ENCODE assay signal across 8 mouse cellular contexts in the genomic region with DNA sequence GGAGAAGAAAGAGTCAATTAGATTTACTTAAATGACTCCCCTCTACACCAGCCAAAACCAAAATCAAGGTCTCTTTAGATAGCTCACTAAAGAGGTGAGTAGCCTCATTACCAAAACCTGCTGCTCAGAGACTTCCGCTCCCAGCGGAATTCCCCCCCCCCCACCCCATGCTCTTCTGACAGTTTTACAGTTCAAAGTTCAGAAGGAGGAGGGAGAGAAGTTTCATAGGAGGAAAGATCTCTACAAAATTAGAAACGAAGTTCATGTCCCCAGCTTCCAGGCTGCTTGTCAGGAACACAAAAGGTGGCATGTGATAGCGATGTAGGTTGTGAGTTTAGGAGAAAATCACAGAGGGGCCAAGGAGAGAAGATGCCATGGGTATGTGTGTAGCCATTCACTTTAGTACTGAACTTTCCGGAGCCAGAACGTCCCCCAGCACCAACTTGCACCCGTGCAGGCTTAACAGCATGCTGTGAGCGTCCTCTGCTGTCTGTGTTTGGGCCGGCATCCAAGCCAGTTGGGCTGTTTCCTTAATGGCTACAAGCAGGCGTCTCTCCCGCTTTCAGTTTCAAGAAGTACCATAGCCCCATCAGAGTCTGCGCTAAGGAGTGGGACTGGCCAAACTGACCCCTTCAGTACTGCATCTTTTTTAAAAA.
DNase-seq lines count a peak whose midpoint lies in the region; ATAC-seq and TF ChIP-seq lines count a peak whose summit lies in the region.

No protein-coding gene starts in this region.

- 5% methylated on average over 12 of the region's 12 CpGs for whole genome bisulfite sequencing in embryonic facial prominence, embryonic 13.5 days
- WGBS in heart, embryonic 10.5 days: 3% methylated on average over 12 of the region's 12 CpGs
- 1% methylated on average over 12 of the region's 12 CpGs for WGBS in kidney, embryonic 14.5 days
- 5% methylated on average over 12 of the region's 12 CpGs for WGBS in limb, embryonic 14.5 days
- 5% methylated on average over 12 of the region's 12 CpGs for WGBS in midbrain, embryonic 16.5 days
- 4% methylated on average over 12 of the region's 12 CpGs for WGBS in spleen, adult 2 months

- ATAC-seq in embryonic facial prominence, embryonic 13.5 days (ENCODE audit: insufficient number of reproducible peaks, insufficient read depth, low FRiP score, low TSS enrichment, low read depth): peak; percentile 62; the same call in 1 of the 2 replicates
- peak; percentile 88 for ATAC-seq in kidney, embryonic 14.5 days (ENCODE audit: low FRiP score, low TSS enrichment)
- peak; percentile 90 for ATAC-seq in limb, embryonic 14.5 days (ENCODE audit: low FRiP score, low read depth)
- peak; percentile 92 for ATAC-seq in midbrain, embryonic 16.5 days

- TF ChIP-seq POLR2A in limb, embryonic 14.5 days (IDR thresholded peaks at IDR 0.05; ENCODE audit: borderline replicate concordance, extremely low read depth, insufficient read depth, insufficient read length): no peak
- no peak for TF ChIP-seq POLR2A in spleen, adult 2 months (IDR thresholded peaks at IDR 0.05; ENCODE audit: low read depth, low read length)

- peaks cover 16% of the 10 kb centered on the region; the same call in 1 of the 2 replicates for H3K4me1 ChIP-seq in embryonic facial prominence, embryonic 13.5 days
- H3K4me1 ChIP-seq in heart, embryonic 10.5 days: peaks cover 30% of the 10 kb centered on the region
- peaks cover 17% of the 10 kb centered on the region for H3K4me1 ChIP-seq in kidney, embryonic 14.5 days (ENCODE audit: control insufficient read depth, insufficient read depth, low read length)
- peaks cover 8% of the 10 kb centered on the region for H3K4me1 ChIP-seq in limb, embryonic 14.5 days (ENCODE audit: control insufficient read depth, insufficient read depth, low read length)
- H3K4me1 ChIP-seq in midbrain, embryonic 16.5 days (ENCODE audit: control insufficient read depth, insufficient read depth, low read length): peaks cover 4% of the 10 kb centered on the region; the same call in 1 of the 2 replicates
- peaks cover 8% of the 10 kb centered on the region; the same call in 1 of the 2 replicates for H3K4me1 ChIP-seq in spleen, adult 2 months (ENCODE audit: control insufficient read depth, insufficient read depth, insufficient read length)

- peak overlapping the region; percentile 75 for H3K27ac ChIP-seq in embryonic facial prominence, embryonic 13.5 days
- H3K27ac ChIP-seq in heart, embryonic 10.5 days: peak overlapping the region; percentile 85
- peak overlapping the region; percentile 69; the same call in 1 of the 2 replicates for H3K27ac ChIP-seq in kidney, embryonic 14.5 days (ENCODE audit: low read depth, low read length)
- H3K27ac ChIP-seq in limb, embryonic 14.5 days (replicated peaks; ENCODE audit: low read depth, low read length): peak overlapping the region; percentile 71; the same call in 1 of the 2 replicates
- peak overlapping the region; percentile 75; the same call in 1 of the 2 replicates for H3K27ac ChIP-seq in midbrain, embryonic 16.5 days (ENCODE audit: low read length)
- peak overlapping the region; percentile 50 for H3K27ac ChIP-seq in spleen, adult 2 months (ENCODE audit: insufficient read depth, low read length)

- peak; percentile 70 for DNase-seq in 3134 (ENCODE audit: extremely low read depth, insufficient read length, low spot score)
- DNase-seq in adrenal gland, postnatal 25 days: peak; percentile 84
- DNase-seq in heart, embryonic 10.5 days (ENCODE audit: low spot score): peak; percentile 94
- peak; percentile 89 for DNase-seq in limb, embryonic 14.5 days (ENCODE audit: low spot score)
- DNase-seq in spleen, adult 2 months (ENCODE audit: low read depth in 1 of 2, low spot score in 2 of 2): peak; percentile 65 to 85

- peak overlapping the region; percentile 64 for H3K9ac ChIP-seq in embryonic facial prominence, embryonic 13.5 days
- peak overlapping the region; percentile 34; the same call in 1 of the 2 replicates for H3K9ac ChIP-seq in kidney, embryonic 14.5 days (ENCODE audit: low read depth, low read length)
- peak overlapping the region; percentile 63 for H3K9ac ChIP-seq in limb, embryonic 14.5 days (ENCODE audit: low read depth, low read length, severe bottlenecking)
- H3K9ac ChIP-seq in midbrain, embryonic 16.5 days (ENCODE audit: low read depth, low read length): peak overlapping the region; percentile 65

- H3K27me3 ChIP-seq in embryonic facial prominence, embryonic 13.5 days: no peaks in the 10 kb centered on the region
- no peaks in the 10 kb centered on the region for H3K27me3 ChIP-seq in heart, embryonic 10.5 days (ENCODE audit: insufficient read depth, poor library complexity, severe bottlenecking)
- H3K27me3 ChIP-seq in kidney, embryonic 14.5 days (ENCODE audit: control insufficient read depth, insufficient read depth, low read length): no peaks in the 10 kb centered on the region
- no peaks in the 10 kb centered on the region for H3K27me3 ChIP-seq in limb, embryonic 14.5 days (ENCODE audit: control insufficient read depth, insufficient read depth, low read length)
- no peaks in the 10 kb centered on the region for H3K27me3 ChIP-seq in midbrain, embryonic 16.5 days (ENCODE audit: control insufficient read depth, insufficient read depth, low read depth, low read length)
- no peaks in the 10 kb centered on the region for H3K27me3 ChIP-seq in spleen, adult 2 months (ENCODE audit: control insufficient read depth, insufficient read depth, low read length)

- H3K9me3 ChIP-seq in embryonic facial prominence, embryonic 13.5 days: no peaks in the 10 kb centered on the region
- no peaks in the 10 kb centered on the region for H3K9me3 ChIP-seq in heart, embryonic 10.5 days
- no peaks in the 10 kb centered on the region for H3K9me3 ChIP-seq in kidney, embryonic 14.5 days (ENCODE audit: control insufficient read depth, low read length)
- no peaks in the 10 kb centered on the region for H3K9me3 ChIP-seq in limb, embryonic 14.5 days (ENCODE audit: control insufficient read depth, low read length)
- H3K9me3 ChIP-seq in midbrain, embryonic 16.5 days (replicated peaks; ENCODE audit: control insufficient read depth, low read length, poor library complexity, severe bottlenecking): no peaks in the 10 kb centered on the region

- peak; percentile 93 for TF ChIP-seq CTCF in spleen, adult 2 months (IDR thresholded peaks at IDR 0.05; ENCODE audit: extremely low read depth, insufficient read depth, insufficient read length, insufficient replicate concordance)

- no peaks in the 10 kb centered on the region for H3K36me3 ChIP-seq in embryonic facial prominence, embryonic 13.5 days
- no peaks in the 10 kb centered on the region for H3K36me3 ChIP-seq in heart, embryonic 10.5 days
- H3K36me3 ChIP-seq in kidney, embryonic 14.5 days (ENCODE audit: control insufficient read depth, insufficient read depth, low read length): no peaks in the 10 kb centered on the region
- H3K36me3 ChIP-seq in limb, embryonic 14.5 days (ENCODE audit: control insufficient read depth, insufficient read depth, low read length): no peaks in the 10 kb centered on the region
- no peaks in the 10 kb centered on the region for H3K36me3 ChIP-seq in midbrain, embryonic 16.5 days (ENCODE audit: control insufficient read depth, insufficient read depth, low read length)
- no peaks in the 10 kb centered on the region for H3K36me3 ChIP-seq in spleen, adult 2 months (ENCODE audit: control insufficient read depth, insufficient read depth, low read length)

- H3K4me2 ChIP-seq in embryonic facial prominence, embryonic 13.5 days: peak overlapping the region; percentile 78
- H3K4me2 ChIP-seq in kidney, embryonic 14.5 days (replicated peaks; ENCODE audit: low read depth, low read length): peak overlapping the region; percentile 85
- peak overlapping the region; percentile 88 for H3K4me2 ChIP-seq in limb, embryonic 14.5 days (replicated peaks; ENCODE audit: low read depth, low read length, severe bottlenecking)
- peak overlapping the region; percentile 94 for H3K4me2 ChIP-seq in midbrain, embryonic 16.5 days (ENCODE audit: low read length)

- peak overlapping the region; percentile 49 for H3K4me3 ChIP-seq in embryonic facial prominence, embryonic 13.5 days
- peak overlapping the region; percentile 61 for H3K4me3 ChIP-seq in heart, embryonic 10.5 days
- peak overlapping the region; percentile 45 for H3K4me3 ChIP-seq in kidney, embryonic 14.5 days (ENCODE audit: low read length)
- peak overlapping the region; percentile 48 for H3K4me3 ChIP-seq in limb, embryonic 14.5 days (replicated peaks; ENCODE audit: low read length)
- peak overlapping the region; percentile 58 for H3K4me3 ChIP-seq in midbrain, embryonic 16.5 days (ENCODE audit: low read depth, low read length)
- H3K4me3 ChIP-seq in spleen, adult 2 months (ENCODE audit: extremely low read depth, insufficient read depth, insufficient read length): peak overlapping the region; percentile 60

Comparison
In these comparisons a context has a peak if more than half of its experiments do, and no peak if none do; other contexts are left out.
1. Peak in every context shown above with its lines: DNase-seq, ATAC-seq, H3K4me3 ChIP-seq and H3K27ac ChIP-seq.